Mouse (Mus musculus) E14TG2a.4 (cell line): ENCODE data around the gene Dntt.

Source experiments
- CTCF ChIP-seq: conservative IDR thresholded peaks from 2 replicates; pipeline ENCODE4 v1.5.1; 2014; ENCODE audit warnings: low read length
- NANOG ChIP-seq: IDR thresholded peaks from 2 replicates; pipeline ENCODE4 v1.6.1; 2014; ENCODE audit warnings: borderline replicate concordance, low read length, mixed read lengths

- TF ChIP-seq CTCF, result peak; percentile 27; the same call in 1 of the 2 replicates
- no peak for TF ChIP-seq NANOG
Observed at GRCm38 (mm10) chr19:41008674-41009395, 20.2 kb upstream of the Dntt start.
